Mouse (Mus musculus): Measurements from ENCODE around the gene Heyl. TPM values are rescaled to one million over a fixed set of nuclear protein-coding genes. Genes with fewer than 3 reads are reported as not detected.

The Heyl gene
- polyA plus RNA-seq, 1 experiment from 2014 or later: 10.7 TPM

- no peak for ATAC-seq (ENCODE audit: insufficient number of reproducible peaks, insufficient read depth, low FRiP score, low read depth)
- H3K4me2 ChIP-seq (ENCODE audit: low read length): peak overlapping the region; percentile 31
- WGBS: 85% methylated on average over 5 of the region's 5 CpGs
Measured at GRCm38 (mm10) chr4:123246651-123247050, 13.3 kb downstream of the Heyl start.

GRCm38 (mm10) chr4:123247147-123247880 is 14.0 kb downstream of the Heyl start:
- Histone ChIP-seq H3K36me3 (ENCODE audit: control insufficient read depth, insufficient read depth, low read length) (peaks cover 5% of the 10 kb centered on the region; the same call in 1 of the 2 replicates), H3K4me1 (ENCODE audit: control insufficient read depth in 2 of 2, insufficient read depth in 2 of 2, low read length in 2 of 2) (peaks cover 34 to 43% of the 10 kb centered on the region in 2 experiments), H3K27ac (replicated peaks in 1 of 2; ENCODE audit: control insufficient read depth in 1 of 2, insufficient read depth in 1 of 2, low read depth in 2 of 2, low read length in 2 of 2) (peak overlapping the region; percentile 95), H3K4me2 (ENCODE audit: low read length) (peak overlapping the region; percentile 31), H3K4me3 (ENCODE audit: control insufficient read depth in 1 of 2, insufficient read depth in 1 of 2, low read depth in 1 of 2, low read length in 2 of 2) (no peak overlapping the region), H3K9ac (ENCODE audit: low read length) (peak overlapping the region; percentile 60), H3K27me3 (ENCODE audit: control insufficient read depth, insufficient read depth, low read length) (no peaks in the 10 kb centered on the region), H3K9me3 (ENCODE audit: control insufficient read depth, low read length) (no peaks in the 10 kb centered on the region)
- peak; percentile 85 for ATAC-seq (ENCODE audit: insufficient number of reproducible peaks, insufficient read depth, low FRiP score, low read depth)
- 34% methylated on average over 7 of the region's 7 CpGs for WGBS

More at GRCm38 (mm10) chr4:123246651-123247050, 13.3 kb downstream of the Heyl start:
- no peaks in the 10 kb centered on the region for H3K27me3 ChIP-seq (ENCODE audit: control insufficient read depth, insufficient read depth, low read length)
- H3K4me3 ChIP-seq (ENCODE audit: control insufficient read depth in 1 of 2, insufficient read depth in 1 of 2, low read depth in 1 of 2, low read length in 2 of 2): no peak overlapping the region
- H3K9ac ChIP-seq (ENCODE audit: low read length): peak overlapping the region; percentile 41; the same call in 1 of the 2 replicates
- peak overlapping the region; percentile 95 for H3K27ac ChIP-seq (replicated peaks in 1 of 2; ENCODE audit: control insufficient read depth in 1 of 2, insufficient read depth in 1 of 2, low read depth in 2 of 2, low read length in 2 of 2)
- no peaks in the 10 kb centered on the region for H3K9me3 ChIP-seq (ENCODE audit: control insufficient read depth, low read length)
- H3K36me3 ChIP-seq (ENCODE audit: control insufficient read depth, insufficient read depth, low read length): peaks cover 7% of the 10 kb centered on the region; the same call in 1 of the 2 replicates
- H3K4me1 ChIP-seq (ENCODE audit: control insufficient read depth in 2 of 2, insufficient read depth in 2 of 2, low read length in 2 of 2): peaks cover 34 to 38% of the 10 kb centered on the region in 2 experiments

GRCm38 (mm10) chr4:123248971-123249567 is 15.7 kb downstream of the Heyl start:
- Histone ChIP-seq H3K27ac (replicated peaks in 1 of 2; ENCODE audit: control insufficient read depth in 1 of 2, insufficient read depth in 1 of 2, low read depth in 2 of 2, low read length in 2 of 2) (peak overlapping the region; percentile 47 to 68), H3K4me3 (ENCODE audit: control insufficient read depth in 1 of 2, insufficient read depth in 1 of 2, low read depth in 1 of 2, low read length in 2 of 2) (no peak overlapping the region), H3K9me3 (ENCODE audit: control insufficient read depth, low read length) (no peaks in the 10 kb centered on the region), H3K4me2 (ENCODE audit: low read length) (no peak overlapping the region), H3K36me3 (ENCODE audit: control insufficient read depth, insufficient read depth, low read length) (no peaks in the 10 kb centered on the region), H3K27me3 (ENCODE audit: control insufficient read depth, insufficient read depth, low read length) (no peaks in the 10 kb centered on the region), H3K9ac (ENCODE audit: low read length) (peak overlapping the region; percentile 40; the same call in 1 of the 2 replicates), H3K4me1 (ENCODE audit: control insufficient read depth in 2 of 2, insufficient read depth in 2 of 2, low read length in 2 of 2) (peaks cover 38 to 47% of the 10 kb centered on the region in 2 experiments)
- 57% methylated on average over 7 of the region's 7 CpGs for WGBS
- no peak for ATAC-seq (ENCODE audit: insufficient number of reproducible peaks, insufficient read depth, low FRiP score, low read depth)

- Histone ChIP-seq H3K4me2 (ENCODE audit: low read length) (no peak overlapping the region), H3K27me3 (ENCODE audit: control insufficient read depth, insufficient read depth, low read length) (no peaks in the 10 kb centered on the region), H3K36me3 (ENCODE audit: control insufficient read depth, insufficient read depth, low read length) (no peaks in the 10 kb centered on the region), H3K9ac (ENCODE audit: low read length) (no peak overlapping the region), H3K27ac (replicated peaks in 1 of 2; ENCODE audit: control insufficient read depth in 1 of 2, insufficient read depth in 1 of 2, low read depth in 2 of 2, low read length in 2 of 2) (no peak overlapping the region), H3K9me3 (ENCODE audit: control insufficient read depth, low read length) (no peaks in the 10 kb centered on the region), H3K4me1 (ENCODE audit: control insufficient read depth in 2 of 2, insufficient read depth in 2 of 2, low read length in 2 of 2) (peaks cover 24 to 32% of the 10 kb centered on the region in 2 experiments), H3K4me3 (ENCODE audit: control insufficient read depth in 1 of 2, insufficient read depth in 1 of 2, low read depth in 1 of 2, low read length in 2 of 2) (no peak overlapping the region)
- no peak for ATAC-seq (ENCODE audit: insufficient number of reproducible peaks, insufficient read depth, low FRiP score, low read depth)
- WGBS: 73% methylated on average over 5 of the region's 5 CpGs
Measured at GRCm38 (mm10) chr4:123252214-123252613, 18.9 kb downstream of the Heyl start.

- no peak for ATAC-seq (ENCODE audit: insufficient number of reproducible peaks, insufficient read depth, low FRiP score, low read depth)
- H3K4me2 ChIP-seq (ENCODE audit: low read length): no peak overlapping the region
- no peaks in the 10 kb centered on the region for H3K27me3 ChIP-seq (ENCODE audit: control insufficient read depth, insufficient read depth, low read length)
- no peak overlapping the region for H3K4me3 ChIP-seq (ENCODE audit: control insufficient read depth in 1 of 2, insufficient read depth in 1 of 2, low read depth in 1 of 2, low read length in 2 of 2)
- H3K9ac ChIP-seq (ENCODE audit: low read length): no peak overlapping the region
- peaks cover 6 to 12% of the 10 kb centered on the region in 2 experiments; a peak in 3 of 4 replicates for H3K4me1 ChIP-seq (ENCODE audit: control insufficient read depth in 2 of 2, insufficient read depth in 2 of 2, low read length in 2 of 2)
- H3K36me3 ChIP-seq (ENCODE audit: control insufficient read depth, insufficient read depth, low read length): no peaks in the 10 kb centered on the region
- WGBS: 20% methylated on average over 5 of the region's 5 CpGs
- no peaks in the 10 kb centered on the region for H3K9me3 ChIP-seq (ENCODE audit: control insufficient read depth, low read length)
- H3K27ac ChIP-seq (replicated peaks in 1 of 2; ENCODE audit: control insufficient read depth in 1 of 2, insufficient read depth in 1 of 2, low read depth in 2 of 2, low read length in 2 of 2): no peak overlapping the region
Measured at GRCm38 (mm10) chr4:123254617-123255016, 21.3 kb downstream of the Heyl start.

GRCm38 (mm10) chr4:123260071-123260746 is 26.9 kb downstream of the Heyl start:
- H3K4me3 ChIP-seq (ENCODE audit: control insufficient read depth in 1 of 2, insufficient read depth in 1 of 2, low read depth in 1 of 2, low read length in 2 of 2): no peak overlapping the region
- no peaks in the 10 kb centered on the region for H3K27me3 ChIP-seq (ENCODE audit: control insufficient read depth, insufficient read depth, low read length)
- 19% methylated on average over 8 of the region's 8 CpGs for WGBS
- H3K9ac ChIP-seq (ENCODE audit: low read length): peak overlapping the region; percentile 43; the same call in 1 of the 2 replicates
- H3K4me1 ChIP-seq (ENCODE audit: control insufficient read depth in 2 of 2, insufficient read depth in 2 of 2, low read length in 2 of 2): peaks cover 6 to 12% of the 10 kb centered on the region in 2 experiments
- H3K9me3 ChIP-seq (ENCODE audit: control insufficient read depth, low read length): no peaks in the 10 kb centered on the region
- H3K27ac ChIP-seq (replicated peaks in 1 of 2; ENCODE audit: control insufficient read depth in 1 of 2, insufficient read depth in 1 of 2, low read depth in 2 of 2, low read length in 2 of 2): no peak overlapping the region
- peak; percentile 56; the same call in 1 of the 2 replicates for ATAC-seq (ENCODE audit: insufficient number of reproducible peaks, insufficient read depth, low FRiP score, low read depth)
- H3K36me3 ChIP-seq (ENCODE audit: control insufficient read depth, insufficient read depth, low read length): no peaks in the 10 kb centered on the region
- H3K4me2 ChIP-seq (ENCODE audit: low read length): 0 out of 2 replicates have a peak overlapping the region, but pooled peaks have one; percentile 2

GRCm38 (mm10) chr4:123261721-123262401 is 28.5 kb downstream of the Heyl start, which contains the start of gene Pabpc4:
TSS of gene Pabpc4 (plus strand) at chr4:123262351.
- H3K4me1 ChIP-seq (ENCODE audit: control insufficient read depth in 2 of 2, insufficient read depth in 2 of 2, low read length in 2 of 2): peaks cover 6 to 12% of the 10 kb centered on the region in 2 experiments
- no peak within 1 kb of the TSS for H3K9ac ChIP-seq (ENCODE audit: low read length)
- 55% methylated on average over 5 of the region's 5 CpGs for WGBS
- H3K27me3 ChIP-seq (ENCODE audit: control insufficient read depth, insufficient read depth, low read length): no peaks in the 10 kb centered on the region
- H3K9me3 ChIP-seq (ENCODE audit: control insufficient read depth, low read length): no peaks in the 10 kb centered on the region
- no peak within 1 kb of the TSS for H3K4me2 ChIP-seq (ENCODE audit: low read length)
- no peak within 1 kb of the TSS for H3K27ac ChIP-seq (replicated peaks in 1 of 2; ENCODE audit: control insufficient read depth in 1 of 2, insufficient read depth in 1 of 2, low read depth in 2 of 2, low read length in 2 of 2)
- ATAC-seq (ENCODE audit: insufficient number of reproducible peaks, insufficient read depth, low FRiP score, low read depth): no peak
- no peaks in the 10 kb centered on the region for H3K36me3 ChIP-seq (ENCODE audit: control insufficient read depth, insufficient read depth, low read length)
- no peak within 1 kb of the TSS for H3K4me3 ChIP-seq (ENCODE audit: control insufficient read depth in 1 of 2, insufficient read depth in 1 of 2, low read depth in 1 of 2, low read length in 2 of 2)
